Mouse (Mus musculus) heart, postnatal 10 days (tissue): ENCODE measurements around the gene Fbxl3. TPM values are rescaled to one million over a fixed set of nuclear protein-coding genes. Genes with fewer than 3 reads are reported as not detected.

Experiments
- DNase-seq, 2 experiments: peaks; one replicate each; pipeline ENCODE4 v3.0.0; 2021
- intact Hi-C: fragments of 180-260 bp; cut with DNase I; formaldehyde crosslinking; loops from one replicate; pipeline ENCODE4 v1.15.1; 2025
- total RNA-seq, 2 experiments: library from RNA; stranded (reverse); gene quantifications; 2 replicates each; pipeline ENCODE4 v1.2.3; 2021

The Fbxl3 gene
- 10 to 100 TPM; 59.8 to 65.2 TPM for total RNA-seq

- intact Hi-C loops = loop anchor here (1.0 to 5.0 kb wide), 2 partner anchors 29 to 248 kb away; partner anchors contain the start of genes Cln5 and Mycbp2
- DNase-seq = peak; percentile 95
These were observed at the start of gene Fbxl3 for GRCm38 (mm10) chr14:103099238-103099933. Fbxl3 (minus strand) TSS chr14:103099566.

- DNase-seq = peak; percentile 14 to 39
These were observed 32.6 kb upstream of the Fbxl3 start for GRCm38 (mm10) chr14:103131991-103132390.

GRCm38 (mm10) chr14:103125756-103126155, 26.4 kb upstream of the Fbxl3 start:
- DNase-seq = no peak
- intact Hi-C loops = loop anchor here (5.0 kb wide), 1 partner anchor 58 kb away; no protein-coding TSS in a partner anchor

More at GRCm38 (mm10) chr14:103131991-103132390, 32.6 kb upstream of the Fbxl3 start:
- intact Hi-C loops = no loop called here

GRCm38 (mm10) chr14:103114994-103115670, 15.8 kb upstream of the Fbxl3 start:
- no peak for DNase-seq
- intact Hi-C loops = no loop called here

- intact Hi-C loops = no loop called here
- DNase-seq = no peak
These were observed 13.4 kb upstream of the Fbxl3 start for GRCm38 (mm10) chr14:103112606-103113363.

- DNase-seq = no peak
- intact Hi-C loops = no loop called here
These were observed 10.6 kb upstream of the Fbxl3 start for GRCm38 (mm10) chr14:103109971-103110370.

GRCm38 (mm10) chr14:103106301-103106700, 6.9 kb upstream of the Fbxl3 start:
- DNase-seq = no peak
- intact Hi-C loops = no loop called here

- intact Hi-C loops = no loop called here
- no peak for DNase-seq
These were observed 3.5 kb upstream of the Fbxl3 start for GRCm38 (mm10) chr14:103102731-103103335.

- DNase-seq = no peak
- intact Hi-C loops = no loop called here
These were observed 2.9 kb upstream of the Fbxl3 start for GRCm38 (mm10) chr14:103102246-103102645.

GRCm38 (mm10) chr14:103101171-103101570, 1.8 kb upstream of the Fbxl3 start:
- no peak for DNase-seq
- intact Hi-C loops = no loop called here

GRCm38 (mm10) chr14:103100296-103100695, 930 bp upstream of the Fbxl3 start:
- no peak for DNase-seq
- intact Hi-C loops = no loop called here

- intact Hi-C loops = loop anchor here (1.0 to 5.0 kb wide), 2 partner anchors 28 to 249 kb away; partner anchors contain the start of genes Cln5 and Mycbp2
- peak; percentile 89 to 90 for DNase-seq
These were observed 655 bp downstream of the Fbxl3 start for GRCm38 (mm10) chr14:103098587-103099235.

- intact Hi-C loops = loop anchor here (5.0 kb wide), 1 partner anchor 249 kb away; the partner anchor contains the start of gene Mycbp2
These were observed 1.2 kb downstream of the Fbxl3 start for GRCm38 (mm10) chr14:103098213-103098586.

GRCm38 (mm10) chr14:103096621-103097020, 2.7 kb downstream of the Fbxl3 start:
- peak in 1 of 2 experiments; percentile 19 for DNase-seq
- intact Hi-C loops = loop anchor here (5.0 kb wide), 1 partner anchor 251 kb away; the partner anchor contains the start of gene Mycbp2

More at GRCm38 (mm10) chr14:103098213-103098586, 1.2 kb downstream of the Fbxl3 start:
- no peak for DNase-seq

- intact Hi-C loops = loop anchor here (5.0 kb wide), 1 partner anchor 251 kb away; the partner anchor contains the start of gene Mycbp2
- no peak for DNase-seq
These were observed 3.5 kb downstream of the Fbxl3 start for GRCm38 (mm10) chr14:103095826-103096225.

GRCm38 (mm10) chr14:103095036-103095435, 4.3 kb downstream of the Fbxl3 start:
- intact Hi-C loops = loop anchor here (5.0 kb wide), 1 partner anchor 252 kb away; the partner anchor contains the start of gene Mycbp2

GRCm38 (mm10) chr14:103093670-103094069, 5.7 kb downstream of the Fbxl3 start:
- DNase-seq = no peak
- intact Hi-C loops = no loop called here

More at GRCm38 (mm10) chr14:103095036-103095435, 4.3 kb downstream of the Fbxl3 start:
- no peak for DNase-seq

- no peak for DNase-seq
- intact Hi-C loops = no loop called here
These were observed 6.1 kb downstream of the Fbxl3 start for GRCm38 (mm10) chr14:103093236-103093635.

- intact Hi-C loops = no loop called here
- peak; percentile 74 to 77 for DNase-seq
These were observed 10.7 kb downstream of the Fbxl3 start for GRCm38 (mm10) chr14:103088624-103089023.

- no peak for DNase-seq
- intact Hi-C loops = no loop called here
These were observed 11.5 kb downstream of the Fbxl3 start for GRCm38 (mm10) chr14:103087846-103088245.
